Mouse (Mus musculus) olfactory bulb, adult 2 months (tissue): Measurements from ENCODE around the gene Il17f.
"Not testable (repeated sequence)": the region's sequence is repeated elsewhere in the genome, so short reads cannot be mapped to it uniquely, and the experiment has no call there.

Experiments
- CTCF ChIP-seq: fragments of 200-500 bp; IDR thresholded peaks from 2 replicates; pipeline ENCODE4 v1.5.1; 2012; ENCODE audit warnings: low read depth, mild to moderate bottlenecking, low read length, moderate library complexity; ENCODE audit not compliant: insufficient read depth
- POLR2A ChIP-seq: fragments of 200-500 bp; IDR thresholded peaks from 2 replicates; pipeline ENCODE4 v1.6.1; 2012; ENCODE audit warnings: mild to moderate bottlenecking, low read depth, low read length, moderate library complexity; ENCODE audit not compliant: insufficient read depth

DNA sequence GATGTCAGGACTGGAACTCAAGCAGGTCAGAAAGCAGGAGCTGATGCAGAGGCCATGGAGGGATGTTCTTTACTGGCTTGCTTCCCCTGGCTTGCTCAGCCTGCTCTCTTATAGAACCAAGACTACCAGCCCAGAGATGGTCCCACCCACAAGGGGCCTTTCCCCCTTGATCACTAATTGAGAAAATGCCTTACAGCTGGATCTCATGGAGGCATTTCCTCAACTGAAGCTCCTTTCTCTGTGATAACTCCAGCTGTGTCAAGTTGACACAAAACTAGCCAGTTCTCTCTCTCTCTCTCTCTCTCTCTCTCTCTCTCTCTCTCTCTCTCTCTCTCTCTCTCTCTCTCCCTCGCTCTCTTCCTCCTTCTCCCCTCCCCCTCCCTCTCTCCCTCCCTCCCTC lies at the start of gene Il17f:
- not testable (repeated sequence) for TF ChIP-seq POLR2A, CTCF
